Mouse (Mus musculus): ENCODE results near the gene Socs4.

DNA sequence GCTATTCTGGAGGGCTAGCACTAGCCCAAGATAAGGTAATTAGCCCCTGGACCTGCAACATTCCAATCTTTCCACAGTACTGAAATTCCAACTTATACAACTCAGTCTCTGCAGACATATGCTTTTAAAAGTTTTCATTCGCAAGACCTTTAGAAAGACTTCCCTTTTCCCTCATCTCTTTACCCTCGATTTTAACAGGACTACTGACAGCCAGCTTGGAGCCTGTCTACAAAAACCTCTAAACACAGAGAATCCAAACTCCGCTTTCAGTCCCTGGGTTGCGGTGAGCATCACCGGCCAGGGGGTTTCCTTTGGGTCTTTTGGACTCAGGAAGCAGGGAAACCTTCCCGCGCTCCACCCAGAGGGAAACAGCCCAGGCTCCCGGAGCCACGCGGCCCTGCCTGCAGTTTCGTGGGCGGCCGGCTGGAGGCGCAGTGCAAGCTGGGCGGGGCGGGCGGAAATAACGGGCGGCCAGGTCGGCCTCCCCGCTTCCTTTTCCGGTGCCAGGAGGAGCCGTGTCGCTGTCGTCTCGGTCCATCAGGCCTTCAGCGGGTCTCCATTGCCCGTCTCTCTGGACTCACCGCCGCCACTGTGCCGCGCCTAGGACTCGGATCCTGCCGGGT lies 21.2 kb downstream of the Socs4 start, which contains the start of gene Mapk1ip1l:
- no peak for TF ChIP-seq GATA1 (IDR thresholded peaks at IDR 0.05; ENCODE audit: borderline replicate concordance, low read length)
- TF ChIP-seq FLI1 (IDR thresholded peaks at IDR 0.05; ENCODE audit: low read length) = no peak

All from megakaryocyte, embryonic 14.5 days (primary cell).